Comparison of ENCODE assay signal across 26 mouse cellular contexts in the genomic region with DNA sequence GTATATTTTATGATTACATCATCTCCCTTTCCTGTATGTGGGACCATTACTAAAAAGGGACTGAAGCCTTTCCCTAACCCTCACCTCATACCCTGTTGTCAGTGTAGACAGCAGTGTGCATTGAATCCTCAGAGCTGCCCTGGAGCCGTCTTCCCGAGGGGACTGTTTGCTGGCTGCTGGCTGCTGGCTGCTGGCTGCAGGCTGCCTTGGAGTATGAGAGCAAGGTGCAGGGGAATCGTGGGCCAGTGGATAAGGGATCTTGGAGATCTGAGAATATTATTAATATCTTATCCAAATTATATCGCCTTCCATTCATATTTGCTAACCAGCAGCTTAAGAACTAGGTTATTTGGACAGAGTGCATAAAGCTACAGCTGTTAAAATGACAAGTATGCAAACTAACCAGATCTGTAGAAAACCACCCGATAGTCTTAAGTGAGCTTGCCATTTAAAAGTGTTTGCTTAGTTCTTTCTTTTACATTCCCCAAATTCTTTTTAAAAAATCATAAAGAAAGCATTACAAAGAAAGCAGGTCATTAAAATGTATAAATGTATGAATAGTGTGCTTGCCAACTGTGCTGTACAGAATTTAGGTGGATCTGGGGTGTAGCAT. TPM values are rescaled to one million over a fixed set of nuclear protein-coding genes. Genes with fewer than 3 reads are reported as not detected.
DNase-seq lines count a peak whose midpoint lies in the region; ATAC-seq and TF ChIP-seq lines count a peak whose summit lies in the region.
"Had no signal": no experiment of that assay in that cellular context is flagged by ENCODE, and none has a peak within 500 bp of the region (broad histone marks: within the 10 kb centered on the region; RNA-seq: fewer than 3 reads in every experiment).

No protein-coding gene starts in this region.

- DNase-seq in heart, adult 11 months = peak; percentile 82
- no peak for DNase-seq in heart, adult 8-10 months (ENCODE audit: low spot score)
- no peak for DNase-seq in lung, postnatal 10 days
- peak; percentile 56 for DNase-seq in lung, postnatal 0 days (ENCODE audit: low spot score)
- no peak for DNase-seq in lung, postnatal 25 days (ENCODE audit: low spot score)
- DNase-seq: adrenal gland, adult 2 months; adrenal gland, postnatal 14 days; cerebellum, adult 11 months; cerebellum, adult 18-20 months; cerebellum, adult 8-10 months; cerebellum, adult 9-11 months; cerebellum, postnatal 14 days; cerebellum, postnatal 36 days; embryo, embryonic 11 days had no signal

- H3K4me3 ChIP-seq in lung, embryonic 15.5 days = no peak overlapping the region
- no peak overlapping the region for H3K4me3 ChIP-seq in lung, postnatal 0 days (ENCODE audit: low read depth, low read length)
- H3K4me3 ChIP-seq: embryonic facial prominence, embryonic 13.5 days; embryonic facial prominence, embryonic 15.5 days; erythroblast, embryonic 14.5 days; forebrain, embryonic 10.5 days; forebrain, embryonic 12.5 days had no signal

- H3K4me2 ChIP-seq in lung, embryonic 15.5 days = peak overlapping the region; percentile 20; the same call in 1 of the 2 replicates
- H3K4me2 ChIP-seq in lung, postnatal 0 days (replicated peaks; ENCODE audit: low read depth, low read length) = no peak overlapping the region
- H3K4me2 ChIP-seq: embryonic facial prominence, embryonic 13.5 days; embryonic facial prominence, embryonic 15.5 days; forebrain, embryonic 12.5 days had no signal

- H3K9ac ChIP-seq in lung, embryonic 15.5 days = no peak overlapping the region
- H3K9ac ChIP-seq in lung, postnatal 0 days (replicated peaks; ENCODE audit: low read depth) = no peak overlapping the region
- H3K9ac ChIP-seq: embryonic facial prominence, embryonic 13.5 days; embryonic facial prominence, embryonic 15.5 days; forebrain, embryonic 12.5 days had no signal

- H3K4me1 ChIP-seq in lung, embryonic 15.5 days = peaks cover 20% of the 10 kb centered on the region
- H3K4me1 ChIP-seq in lung, postnatal 0 days (ENCODE audit: insufficient read depth, low read depth, low read length) = 0 out of 2 replicates have a peak, but pooled peaks cover 3% of the 10 kb centered on the region
- H3K4me1 ChIP-seq: embryonic facial prominence, embryonic 15.5 days had no signal

- peak; percentile 84 for TF ChIP-seq EP300 in lung, postnatal 0 days (IDR thresholded peaks at IDR 0.05)

- 36% methylated on average over 5 of the region's 5 CpGs for WGBS in lung, embryonic 15.5 days
- WGBS in lung, postnatal 0 days = 39% methylated on average over 5 of the region's 5 CpGs

- H3K36me3 ChIP-seq in lung, embryonic 15.5 days = no peaks in the 10 kb centered on the region
- no peaks in the 10 kb centered on the region for H3K36me3 ChIP-seq in lung, postnatal 0 days (ENCODE audit: insufficient read depth, low read length)
- H3K36me3 ChIP-seq: embryonic facial prominence, embryonic 13.5 days; embryonic facial prominence, embryonic 15.5 days; forebrain, embryonic 10.5 days; forebrain, embryonic 12.5 days had no signal

- ATAC-seq in lung, embryonic 15.5 days (ENCODE audit: borderline replicate concordance, extremely low read depth, low FRiP score, low TSS enrichment) = no peak
- ATAC-seq in lung, postnatal 0 days = no peak; the same call in 1 of the 2 replicates
- ATAC-seq: forebrain, embryonic 14.5 days; forebrain, embryonic 16.5 days had no signal

- peak overlapping the region; percentile 81 for H3K27ac ChIP-seq in lung, embryonic 15.5 days
- H3K27ac ChIP-seq in lung, postnatal 0 days (ENCODE audit: low read length) = peak overlapping the region; percentile 38; the same call in 1 of the 2 replicates
- H3K27ac ChIP-seq: embryonic facial prominence, embryonic 13.5 days; embryonic facial prominence, embryonic 15.5 days; forebrain, embryonic 10.5 days; forebrain, embryonic 12.5 days had no signal

- H3K27me3 ChIP-seq in lung, embryonic 15.5 days = no peaks in the 10 kb centered on the region
- H3K27me3 ChIP-seq in lung, postnatal 0 days (replicated peaks; ENCODE audit: insufficient read depth, low read length) = no peaks in the 10 kb centered on the region
- H3K27me3 ChIP-seq: embryonic facial prominence, embryonic 13.5 days; embryonic facial prominence, embryonic 15.5 days; forebrain, embryonic 12.5 days had no signal

- no peak for TF ChIP-seq CTCF in lung, postnatal 0 days (IDR thresholded peaks at IDR 0.05)

- H3K9me3 ChIP-seq in lung, embryonic 15.5 days = no peaks in the 10 kb centered on the region
- no peaks in the 10 kb centered on the region for H3K9me3 ChIP-seq in lung, postnatal 0 days (ENCODE audit: low read length)
- H3K9me3 ChIP-seq: embryonic facial prominence, embryonic 13.5 days; embryonic facial prominence, embryonic 15.5 days; forebrain, embryonic 10.5 days; forebrain, embryonic 12.5 days had no signal

RNA-seq across cellular contexts. Expression of a gene that starts 48.9 kb away (rescaled TPM):
- total RNA-seq in heart, adult 8-10 months (2022) = under 1 TPM in 3 of 4 experiments, not detected in 1; 0.09 to 0.47 (median 0.11) TPM
- polyA plus RNA-seq in lung, embryonic 15.5 days (2015; fragmentation: Nextera tagmentation; extraction: Ambion mirVana) = 0.14 TPM in 1 of 2 replicates, not detected in the other
- polyA plus RNA-seq in lung, postnatal 0 days (2015; fragmentation: Nextera tagmentation; extraction: Ambion mirVana) = 0.11 and 0.12 TPM in 2 replicates
- total RNA-seq: common myeloid progenitor, adult 5-6 weeks; MEL had no signal
- polyA plus RNA-seq: adrenal gland, adult 2 months; C2C12; embryonic facial prominence, embryonic 11.5 days; erythroblast, embryonic 14.5 days; forebrain, embryonic 10.5 days; forebrain, embryonic 12.5 days; forebrain, embryonic 14.5 days had no signal

Comparison
In these comparisons a context has a peak if more than half of its experiments do, and no peak if none do; other contexts are left out.
1. DNase-seq: peak in heart, adult 11 months (single experiment) and lung, postnatal 0 days (single experiment); none in heart, adult 8-10 months (single experiment), lung, postnatal 10 days (single experiment) and lung, postnatal 25 days (single experiment).